Mouse (Mus musculus): Measurements from ENCODE around the gene Cldn7.
A peak's percentile ranks its signal among the peaks of the same experiment; 100 is the strongest.

The Cldn7 gene

DNA sequence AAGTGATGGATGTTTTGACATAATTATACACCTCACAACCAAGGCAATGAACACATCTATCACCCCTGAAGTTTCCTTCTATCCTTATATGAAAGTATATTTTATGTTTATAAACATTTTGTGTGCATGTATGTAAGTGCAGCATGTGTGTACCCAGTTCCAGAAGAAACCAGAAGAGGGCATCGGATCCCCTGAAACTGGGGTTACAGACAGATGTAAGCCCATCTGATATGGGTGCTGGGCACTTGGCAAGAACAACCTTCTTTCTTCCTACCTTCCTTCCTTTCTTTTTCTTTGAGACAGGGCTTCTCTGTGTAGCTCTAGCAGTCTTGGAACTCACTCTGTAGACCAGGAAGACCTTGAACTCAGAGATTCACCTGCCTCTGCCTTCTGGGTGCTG, 8.4 kb upstream of the Cldn7 start:
- DNase-seq (ENCODE audit: low spot score) = no peak

- DNase-seq (ENCODE audit: low spot score) = no peak
These were observed 4.0 kb upstream of the Cldn7 start for GRCm38 (mm10) chr11:69960616-69961015.

GRCm38 (mm10) chr11:69961841-69962240, 2.7 kb upstream of the Cldn7 start:
- DNase-seq (ENCODE audit: low spot score) = no peak

DNA sequence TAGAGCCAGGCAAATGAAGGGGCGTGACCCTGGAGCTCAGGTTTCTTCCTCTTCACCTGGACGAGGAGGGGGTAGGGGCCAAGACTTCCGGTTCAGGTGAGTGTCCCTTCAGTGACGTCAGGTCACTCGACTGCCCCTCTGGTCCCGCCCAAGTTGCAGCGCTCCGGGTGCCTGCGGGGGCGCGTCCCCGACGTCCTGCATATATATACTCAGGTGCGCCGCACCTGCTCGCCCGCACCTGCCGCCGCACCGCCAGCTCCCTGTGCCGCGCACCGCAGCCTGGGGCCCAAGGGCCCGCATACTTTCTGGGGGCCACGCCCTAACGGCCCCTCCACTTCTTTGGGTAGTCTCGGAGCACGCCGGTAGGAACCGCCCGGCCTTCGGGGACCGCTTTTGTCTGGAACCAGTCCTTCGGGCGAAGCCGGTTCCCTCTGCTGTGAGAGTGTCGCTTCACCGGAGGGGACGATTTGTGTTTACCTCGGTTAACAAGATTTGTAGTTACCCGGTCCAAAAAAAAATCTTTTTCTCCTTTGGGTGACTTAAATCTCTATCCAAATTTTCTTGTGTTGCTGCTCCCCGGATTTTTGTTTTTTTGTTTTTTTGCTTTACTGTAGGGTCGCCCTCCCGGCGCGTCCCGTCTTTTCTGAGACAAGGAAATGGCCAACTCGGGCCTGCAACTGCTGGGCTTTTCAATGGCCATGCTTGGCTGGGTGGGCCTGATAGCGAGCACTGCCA, 859 bp downstream of the Cldn7 start:
- no peak for DNase-seq (ENCODE audit: low spot score)

- DNase-seq (ENCODE audit: low spot score) = no peak
These were observed 1.7 kb downstream of the Cldn7 start for GRCm38 (mm10) chr11:69966006-69966859.

DNA sequence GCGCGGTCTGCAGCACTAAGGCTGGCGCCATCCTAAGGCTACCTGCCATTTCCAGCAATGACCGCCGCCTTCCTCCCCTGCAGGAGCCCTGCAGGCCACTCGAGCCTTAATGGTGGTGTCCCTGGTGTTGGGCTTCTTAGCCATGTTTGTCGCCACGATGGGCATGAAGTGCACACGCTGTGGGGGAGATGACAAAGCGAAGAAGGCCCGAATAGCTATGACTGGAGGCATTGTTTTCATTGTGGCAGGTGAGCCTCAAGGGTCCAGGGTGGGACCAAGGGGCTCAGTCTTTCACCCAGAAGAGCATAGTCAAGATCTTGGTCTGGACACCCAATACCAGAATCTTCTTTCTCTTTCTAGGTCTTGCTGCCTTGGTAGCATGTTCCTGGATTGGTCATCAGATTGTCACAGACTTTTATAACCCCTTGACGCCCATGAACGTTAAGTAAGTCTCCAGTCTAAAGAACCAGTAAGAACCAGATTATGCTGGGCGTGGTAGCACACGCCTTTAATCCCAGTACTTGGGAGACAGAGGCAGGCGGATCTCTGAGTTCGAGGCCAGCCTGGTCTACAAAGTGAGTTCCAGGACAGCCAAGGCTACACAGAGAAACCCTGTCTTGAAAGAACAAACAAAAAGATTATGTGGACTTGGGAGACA, 2.4 kb downstream of the Cldn7 start:
- DNase-seq (ENCODE audit: low spot score) = no peak

GRCm38 (mm10) chr11:69968793-69969192, 4.2 kb downstream of the Cldn7 start:
- no peak for DNase-seq (ENCODE audit: low spot score)

- no peak for DNase-seq (ENCODE audit: low spot score)
These were observed 5.6 kb downstream of the Cldn7 start for GRCm38 (mm10) chr11:69970222-69970621.

DNA sequence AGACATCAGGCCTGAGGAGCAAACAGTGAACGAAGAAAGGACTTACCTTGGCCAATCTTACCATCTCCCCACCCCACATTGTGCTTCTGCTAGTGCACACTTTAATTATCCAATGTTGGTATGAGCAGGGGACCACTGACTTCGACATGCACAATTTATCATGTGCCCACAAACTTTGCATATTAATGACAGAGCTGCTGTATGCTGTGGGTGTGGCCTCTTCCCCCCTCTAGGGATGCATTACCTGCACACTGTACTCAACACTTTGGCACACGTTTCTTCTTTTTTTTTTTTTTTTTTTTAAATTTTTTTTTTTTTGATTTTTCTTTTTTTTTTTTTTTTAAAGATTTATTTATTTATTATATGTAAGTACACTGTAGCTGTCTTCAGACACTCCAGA, 6.2 kb downstream of the Cldn7 start:
- no peak for DNase-seq (ENCODE audit: low spot score)

GRCm38 (mm10) chr11:69974907-69975306, 10.3 kb downstream of the Cldn7 start:
- DNase-seq (ENCODE audit: low spot score) = no peak

DNA sequence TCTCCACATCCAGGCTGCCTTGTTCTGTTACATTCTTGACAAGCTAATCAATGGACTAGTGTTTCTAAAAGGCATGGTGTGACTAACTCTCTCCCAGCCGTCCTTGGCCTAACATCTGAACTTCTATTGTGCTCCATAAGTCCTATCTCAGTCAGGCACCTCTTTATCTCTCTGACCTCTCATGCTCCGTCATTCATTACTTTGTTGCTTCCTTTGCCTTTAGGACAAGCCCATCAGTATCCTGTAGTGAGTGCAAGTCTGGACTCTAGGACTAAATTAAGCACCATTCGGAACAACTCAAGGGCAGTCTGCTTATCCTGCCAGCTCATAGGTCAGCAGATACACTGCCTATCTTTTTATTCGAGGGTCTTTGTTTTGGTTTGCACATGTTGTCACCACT, 11.7 kb downstream of the Cldn7 start:
- no peak for DNase-seq (ENCODE audit: low spot score)

- no peak for DNase-seq (ENCODE audit: low spot score)
These were observed 15.2 kb downstream of the Cldn7 start for GRCm38 (mm10) chr11:69979827-69980195.

GRCm38 (mm10) chr11:69980196-69981140, 15.9 kb downstream of the Cldn7 start:
- peak; percentile 90 for DNase-seq (ENCODE audit: low spot score)

DNA sequence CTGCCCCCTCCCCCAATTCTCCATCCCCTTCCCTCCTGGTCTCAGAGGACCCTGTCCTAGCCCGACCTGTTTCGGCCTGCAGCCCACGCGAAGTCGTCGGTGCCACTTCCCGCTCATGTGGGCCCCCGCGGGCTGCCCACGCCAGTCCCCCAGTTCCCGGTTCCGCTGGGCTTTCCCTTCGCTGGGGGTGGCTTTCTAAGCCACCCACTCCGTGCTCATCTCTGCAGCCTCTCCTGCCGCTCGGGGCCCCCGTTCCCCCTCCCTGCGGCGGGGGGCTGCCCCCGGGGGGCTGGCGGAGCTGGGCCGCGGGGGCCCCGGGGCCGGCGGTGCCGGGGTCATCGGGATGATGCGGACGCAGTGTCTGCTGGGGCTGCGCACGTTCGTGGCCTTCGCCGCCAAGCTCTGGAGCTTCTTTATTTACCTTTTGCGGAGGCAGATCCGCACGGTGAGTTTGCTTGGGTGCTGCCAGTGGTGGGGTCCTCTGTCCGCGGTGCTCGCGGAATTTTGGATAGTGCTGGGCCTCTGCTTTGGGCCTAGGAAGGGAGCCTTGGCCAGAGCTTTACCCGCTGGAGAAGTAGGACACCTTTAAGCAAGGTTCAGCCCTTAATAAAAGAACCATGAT, 16.7 kb downstream of the Cldn7 start, which contains the start of gene Ctdnep1:
Gene Ctdnep1 (plus strand): TSS at position 16 of the 622 bp plus-strand sequence.
- DNase-seq (ENCODE audit: low spot score) = peak; percentile 56

DNA sequence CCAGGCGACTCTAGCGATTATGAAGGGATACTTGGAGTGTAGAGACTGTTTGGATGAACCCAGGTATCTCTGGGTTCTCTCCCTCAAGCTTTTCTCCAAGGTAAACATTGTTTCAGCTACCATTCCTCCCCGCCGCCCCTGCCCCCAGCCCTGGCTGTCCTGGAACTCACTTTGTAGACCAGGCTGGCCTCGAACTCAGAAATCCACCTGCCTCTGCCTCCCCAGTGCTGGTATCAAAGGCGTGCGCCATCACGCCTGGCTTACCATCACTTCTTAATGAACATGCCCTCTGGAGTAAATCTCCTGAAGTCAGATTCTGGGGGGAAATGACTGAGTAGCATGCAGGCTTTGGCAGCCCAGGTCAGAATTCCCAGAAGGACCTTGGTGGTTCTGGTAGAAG, 17.6 kb downstream of the Cldn7 start, which contains the start of gene Elp5:
Gene Elp5 (minus strand): TSS at position 293 of the 400 bp plus-strand sequence.
- no peak for DNase-seq (ENCODE audit: low spot score)

DNA sequence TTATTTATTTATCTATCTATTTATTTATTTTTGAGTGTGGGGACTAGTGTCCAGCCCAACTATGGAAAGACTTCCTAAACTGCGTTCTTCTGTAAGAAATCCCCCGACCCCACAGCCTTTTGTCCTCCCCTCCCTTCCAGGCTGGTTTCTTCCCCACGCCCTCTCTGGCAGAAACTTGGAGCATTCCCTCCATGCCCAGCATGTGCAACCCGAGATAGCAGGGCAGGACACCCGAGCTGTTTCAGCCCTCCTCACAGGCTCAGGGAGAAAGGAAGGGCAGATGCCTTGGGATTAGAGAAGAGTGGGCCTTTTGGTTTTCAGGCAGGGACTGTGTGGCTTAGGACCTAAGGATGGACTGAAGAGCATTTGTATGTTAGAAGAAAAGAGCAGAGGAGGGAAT, 18.3 kb downstream of the Cldn7 start:
- no peak for DNase-seq (ENCODE audit: low spot score)

GRCm38 (mm10) chr11:69983377-69983776, 18.8 kb downstream of the Cldn7 start:
- no peak for DNase-seq (ENCODE audit: low spot score)

DNA sequence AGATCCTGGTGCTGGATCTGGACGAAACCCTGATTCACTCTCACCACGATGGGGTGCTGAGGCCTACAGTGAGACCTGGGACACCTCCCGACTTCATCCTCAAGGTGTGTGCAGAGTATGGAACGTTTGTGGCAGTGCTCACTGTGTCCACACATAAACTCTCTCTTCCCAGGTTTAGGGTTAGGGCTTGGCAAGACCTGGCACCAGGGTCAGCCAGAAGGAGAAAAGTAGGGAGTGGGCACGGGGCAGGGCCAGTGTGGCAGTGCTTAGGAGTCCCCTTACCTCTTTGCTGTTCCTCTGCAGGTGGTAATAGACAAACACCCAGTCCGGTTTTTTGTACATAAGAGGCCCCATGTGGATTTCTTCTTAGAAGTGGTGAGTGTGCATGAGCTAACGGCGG, 19.9 kb downstream of the Cldn7 start:
- DNase-seq (ENCODE audit: low spot score) = no peak

DNA sequence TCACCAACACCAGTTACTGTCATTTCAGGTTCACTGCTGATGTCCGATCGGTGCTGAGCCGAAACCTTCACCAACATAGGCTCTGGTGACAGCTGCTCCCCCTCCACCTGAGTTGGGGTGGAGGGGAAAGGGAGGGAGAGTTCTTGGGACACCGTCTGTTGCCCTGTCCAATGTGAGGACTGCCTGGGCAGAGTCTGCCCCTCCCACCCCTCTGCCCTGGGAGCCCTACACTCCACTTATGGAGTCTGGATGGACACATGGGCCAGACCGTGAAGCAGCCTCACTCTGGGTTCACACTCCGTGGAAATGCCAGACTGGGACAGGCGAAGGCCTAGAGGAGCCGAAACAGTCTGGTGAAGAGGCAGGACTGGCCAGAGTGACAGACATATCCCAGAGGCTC, 25.4 kb downstream of the Cldn7 start:
- DNase-seq (ENCODE audit: low spot score) = no peak

- peak; percentile 95 for DNase-seq (ENCODE audit: low spot score)
These were observed 26.5 kb downstream of the Cldn7 start, which contains the start of gene Gabarap for GRCm38 (mm10) chr11:69990850-69991691. Gabarap (plus strand) TSS chr11:69991143.
